Mouse (Mus musculus): ENCODE results near the gene Zfp266.

Zfp266 gene

DNA sequence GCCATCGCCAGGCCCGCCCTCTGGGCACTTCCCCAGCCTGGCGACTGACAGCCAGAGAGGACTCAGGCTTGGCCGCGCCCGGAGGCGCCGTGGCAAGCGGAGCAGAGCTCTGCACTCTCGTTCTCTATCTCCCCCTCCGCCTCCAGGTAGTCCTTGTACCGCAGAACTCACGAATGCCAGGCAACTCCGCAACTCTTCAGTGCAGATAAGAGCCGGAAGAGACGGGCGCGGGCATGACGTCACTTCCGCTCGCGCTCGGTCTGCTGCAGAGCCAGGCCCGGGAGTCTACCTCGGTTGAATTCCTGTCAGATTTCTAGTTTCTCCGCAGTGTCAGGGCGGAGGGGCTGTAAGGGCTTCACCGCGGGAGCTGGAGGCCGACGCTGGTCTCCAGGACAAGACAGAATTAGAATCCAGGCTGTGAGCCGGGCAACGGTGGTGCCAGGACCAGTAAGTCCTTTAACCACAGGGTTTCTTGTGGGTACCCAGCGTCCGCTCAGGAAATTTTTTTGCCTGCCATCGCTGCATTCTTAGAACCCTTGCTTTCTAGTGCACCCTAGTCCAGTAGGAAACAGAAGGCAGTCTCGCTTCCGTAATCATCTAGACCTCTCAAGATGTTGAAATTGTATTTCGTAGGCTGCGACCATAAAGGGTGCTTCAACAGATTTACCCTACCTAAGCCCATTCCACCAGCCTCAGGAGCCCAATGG lies 28.5 kb downstream of the Zfp266 start, which contains the start of gene Zfp426:
Zfp426 (minus strand) TSS at position 220 of the 707 bp plus-strand sequence.
- peak; percentile 80 for DNase-seq (ENCODE audit: low spot score)

DNA sequence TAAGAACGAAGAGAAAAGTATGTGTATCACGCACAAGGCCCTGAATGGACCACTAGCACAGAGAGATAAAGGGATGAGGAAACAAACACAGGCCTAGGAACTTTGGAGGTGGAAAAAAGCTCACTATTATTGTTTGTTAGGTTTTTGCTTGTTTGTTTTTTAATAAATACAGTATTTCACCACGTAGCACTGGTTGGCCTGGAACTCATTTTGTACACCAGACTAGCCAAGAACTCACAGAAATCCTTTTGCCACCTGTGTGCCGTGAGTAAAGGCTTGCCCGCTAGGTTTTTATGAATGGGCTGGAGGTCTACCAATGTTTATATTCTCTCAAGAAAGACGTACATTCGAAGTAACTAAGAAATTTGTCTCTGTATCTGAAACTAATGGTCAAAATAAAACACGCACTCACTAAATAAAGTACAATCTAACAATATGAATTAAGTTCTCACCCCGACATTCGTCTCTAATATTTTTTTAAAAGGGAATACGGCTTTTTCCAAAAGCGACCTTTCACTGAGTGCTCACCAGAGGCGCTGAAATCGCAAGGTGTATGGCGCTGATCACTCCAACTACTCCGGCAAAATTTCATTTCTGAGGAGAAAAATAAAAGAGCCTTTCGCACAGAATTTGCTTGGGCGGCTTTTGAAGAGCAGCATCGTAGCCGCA lies 29.2 kb downstream of the Zfp266 start:
- DNase-seq (ENCODE audit: low spot score) = no peak

DNA sequence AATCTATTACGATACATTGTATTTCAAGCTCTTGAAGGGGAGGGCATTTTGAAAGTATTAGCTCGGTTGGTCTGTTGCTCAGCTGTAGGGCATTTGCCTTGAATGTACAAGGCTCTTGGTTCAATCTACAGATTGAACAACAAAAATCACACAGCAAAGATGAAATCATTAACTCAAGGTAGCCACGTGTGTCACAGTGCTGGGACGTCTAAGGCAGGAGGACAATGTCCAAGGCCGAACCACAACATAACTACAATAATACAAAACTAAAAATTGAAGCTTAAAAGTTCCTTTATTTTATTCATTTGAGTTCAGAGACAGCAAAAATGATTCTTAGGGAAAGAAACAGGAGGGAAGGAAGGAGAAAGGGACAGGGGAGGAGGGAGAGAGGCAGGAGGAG lies 31.7 kb downstream of the Zfp266 start:
- DNase-seq (ENCODE audit: low spot score) = no peak

DNA sequence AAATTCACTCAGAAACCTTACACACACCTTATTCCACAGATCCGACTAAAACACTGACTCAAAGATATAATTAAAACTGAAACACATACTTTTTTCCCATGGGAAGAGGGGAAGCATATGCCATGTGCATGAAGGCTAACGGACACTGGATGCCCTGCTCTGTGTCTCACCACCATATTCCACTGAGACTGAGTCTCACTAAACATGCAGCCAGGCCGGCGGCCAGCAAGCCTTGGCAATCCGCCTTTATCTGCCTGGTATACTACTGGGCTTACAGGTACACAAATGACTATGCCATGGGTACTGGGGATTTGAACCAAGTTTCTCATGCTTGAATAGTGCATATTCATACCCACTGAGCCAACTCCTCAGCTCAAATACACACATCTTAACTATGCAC lies 41.8 kb downstream of the Zfp266 start:
- DNase-seq (ENCODE audit: low spot score) = no peak

DNA sequence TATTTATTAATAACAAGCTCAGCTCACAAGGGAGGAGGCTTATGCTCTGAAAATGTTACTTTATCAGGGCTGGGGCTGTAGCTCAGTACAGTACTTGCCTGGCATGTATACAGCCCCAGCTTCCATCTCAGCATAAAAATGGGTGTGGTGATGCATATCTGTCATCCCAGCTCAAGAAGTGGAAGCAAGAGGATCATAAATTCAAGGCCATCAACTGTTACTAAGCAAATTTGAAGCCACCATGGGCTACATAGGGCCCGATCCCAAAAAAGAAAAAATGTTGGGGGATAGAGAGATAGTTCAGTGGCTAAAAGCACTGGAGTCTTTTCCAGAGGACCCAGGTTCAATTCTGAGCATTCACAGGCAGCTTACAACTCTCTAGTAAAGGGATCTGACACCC lies 44.6 kb downstream of the Zfp266 start:
- DNase-seq (ENCODE audit: low spot score) = no peak

DNA sequence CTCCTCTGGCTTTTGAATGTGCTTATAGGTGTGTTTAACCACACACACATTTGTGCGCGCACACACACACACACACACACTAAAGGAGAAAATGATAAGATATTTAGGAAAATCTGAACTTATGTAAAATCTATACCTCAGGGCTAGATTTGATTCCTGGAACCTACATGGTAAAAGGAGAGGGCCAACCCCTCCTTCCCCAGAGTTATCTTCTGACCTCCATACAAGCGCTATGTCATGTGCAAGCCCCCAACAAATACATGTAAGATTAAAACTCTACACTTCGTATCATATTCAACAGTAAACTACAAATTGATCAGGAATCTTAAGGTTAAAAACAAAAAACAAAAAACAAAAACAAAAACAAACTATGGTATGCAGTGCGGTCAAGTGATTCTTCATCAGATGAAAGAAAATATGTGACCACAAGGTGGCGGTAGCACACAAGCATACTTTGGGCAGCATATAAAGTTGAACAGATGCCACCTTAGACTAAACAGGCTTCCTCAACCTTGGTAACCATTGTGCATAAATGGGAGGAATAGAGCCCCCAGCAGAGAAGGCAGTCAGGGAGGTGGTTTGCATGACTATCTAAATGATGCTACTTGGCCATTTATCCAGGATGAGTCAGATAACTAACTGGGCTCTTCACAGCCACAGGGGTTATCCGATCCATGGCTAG lies 54.3 kb downstream of the Zfp266 start:
- DNase-seq (ENCODE audit: low spot score) = peak; percentile 52

DNA sequence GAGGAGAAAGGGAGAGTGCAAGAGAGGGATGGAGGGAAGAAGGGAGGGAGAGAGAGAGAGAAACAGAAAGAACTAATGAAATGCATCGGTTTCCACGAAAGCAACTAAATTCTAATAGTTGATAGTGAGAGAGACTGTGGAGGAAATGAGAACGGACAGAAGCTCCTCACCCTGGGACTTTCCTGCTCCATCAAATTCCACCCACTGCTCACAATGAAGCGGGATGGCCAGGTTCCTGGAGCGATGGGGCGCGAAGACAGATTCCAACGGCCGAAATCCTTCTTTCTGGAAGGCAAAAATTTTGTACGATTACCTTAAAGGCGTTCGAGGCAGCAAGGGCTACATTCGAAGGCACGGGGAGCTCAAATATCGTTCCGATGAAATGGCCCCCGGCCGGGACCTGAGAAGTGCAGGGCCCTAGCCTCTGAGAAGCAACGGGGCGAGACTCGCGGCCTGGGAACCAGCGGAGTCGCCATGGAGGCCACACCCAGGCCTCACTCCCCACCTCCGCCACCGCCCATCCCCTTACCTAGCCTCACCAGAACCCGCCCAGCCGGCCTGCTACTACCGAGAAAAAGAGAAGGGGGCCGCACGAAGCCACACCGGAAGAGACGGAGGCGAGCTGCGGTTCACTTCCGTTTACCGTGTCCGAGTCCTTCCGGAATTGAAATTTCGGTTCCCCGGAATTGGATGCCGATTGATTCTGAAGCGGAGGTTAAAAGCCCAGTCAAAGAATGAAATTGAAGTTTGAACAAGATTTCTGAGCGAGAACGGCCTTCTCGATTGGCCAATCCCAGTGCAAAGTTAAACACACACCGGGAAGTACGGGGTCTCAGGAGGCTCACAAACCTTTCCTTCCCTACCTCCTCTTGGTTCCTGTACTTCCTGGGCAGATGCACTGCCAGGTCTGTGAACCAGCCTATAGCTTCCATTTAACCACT lies 61.6 kb downstream of the Zfp266 start, which contains the start of gene Zfp26:
Zfp26 (minus strand) TSS at position 786 of the 941 bp plus-strand sequence.
- peak; percentile 68 for DNase-seq (ENCODE audit: low spot score)

DNA sequence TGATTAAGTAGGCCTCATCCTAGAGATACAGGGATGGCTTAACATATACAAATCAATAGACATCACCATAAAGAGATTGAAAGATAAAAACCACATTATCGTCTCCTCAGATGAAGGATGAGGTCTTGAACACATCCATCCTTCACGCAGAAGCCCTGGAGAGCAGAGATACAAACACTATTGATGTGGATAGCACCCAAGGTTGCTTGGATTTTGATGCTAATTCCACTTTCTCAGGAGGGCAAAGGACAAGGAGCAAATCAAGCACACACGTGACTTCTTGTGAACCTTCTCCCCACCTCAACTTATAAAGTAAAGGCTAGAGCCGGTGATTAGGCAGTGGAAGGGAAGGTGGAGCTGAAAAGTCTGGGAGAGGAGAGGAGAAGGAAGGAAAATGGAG lies 67.6 kb downstream of the Zfp266 start:
- no peak for DNase-seq (ENCODE audit: low spot score)

DNA sequence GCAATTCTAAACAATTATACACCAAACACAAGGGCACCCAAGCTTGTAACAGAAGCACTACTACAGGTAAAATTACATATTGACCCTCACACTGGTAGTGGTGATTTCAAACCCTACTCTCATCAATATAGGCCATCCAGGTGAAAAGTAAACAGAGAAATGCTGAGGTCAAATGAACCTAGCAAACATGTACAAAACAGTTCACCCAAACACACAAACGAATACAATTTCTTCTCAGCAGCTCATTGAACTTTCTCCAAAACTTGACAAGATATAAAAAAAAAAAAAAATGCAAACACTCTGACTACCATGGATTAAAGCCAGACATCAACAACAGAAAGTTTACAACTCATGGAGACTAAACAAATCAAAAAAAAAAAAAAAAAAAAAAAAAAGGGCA lies 69.7 kb downstream of the Zfp266 start:
- no peak for DNase-seq (ENCODE audit: low spot score)
